Mouse (Mus musculus) C2C12 (cell line): ENCODE measurements around the gene Chsy1.

Source experiments
- CEBPB ChIP-seq: IDR thresholded peaks from one replicate; pipeline ENCODE4 v1.6.1; 2011; ENCODE audit warnings: low read depth, mild to moderate bottlenecking, control low read depth, moderate library complexity
- CTCF ChIP-seq: IDR thresholded peaks from one replicate; pipeline ENCODE4 v1.5.1; 2011; ENCODE audit not compliant: control insufficient read depth, insufficient read depth, insufficient read length
- MAX ChIP-seq: IDR thresholded peaks from one replicate; pipeline ENCODE4 v1.6.1; 2011; ENCODE audit warnings: mild to moderate bottlenecking, control low read depth
- MYOG ChIP-seq: IDR thresholded peaks from one replicate; pipeline ENCODE4 v1.6.1; 2011; ENCODE audit not compliant: control insufficient read depth, insufficient read length; ENCODE audit errors: extremely low read depth
- USF1 ChIP-seq: IDR thresholded peaks from one replicate; pipeline ENCODE4 v1.6.1; 2011; ENCODE audit warnings: low read depth, mild to moderate bottlenecking, control low read depth, moderate library complexity

GRCm38 (mm10) chr7:66169476-66169875 is 60.2 kb downstream of the Chsy1 start:
- no peak for TF ChIP-seq CTCF
- TF ChIP-seq MAX = no peak
- TF ChIP-seq USF1 = no peak
- no peak for TF ChIP-seq MYOG
- TF ChIP-seq CEBPB = no peak
